Mouse (Mus musculus) intestine, embryonic 14.5 days (tissue): ENCODE results near the gene Lat2. TPM values are rescaled to one million over a fixed set of nuclear protein-coding genes. Genes with fewer than 3 reads are reported as not detected.
A peak's percentile ranks its signal among the peaks of the same experiment; 100 is the strongest.

Experiments
- ATAC-seq: fragments of 200-750 bp; cut with Nextera tagmentation; replicated peaks from 2 replicates; pipeline ENCODE4 v1.8.0; 2017; ENCODE audit warnings: low read depth, moderate number of reproducible peaks, moderate TSS enrichment, moderate library complexity; ENCODE audit not compliant: low FRiP score, low TSS enrichment
- DNase-seq: peaks from one replicate; pipeline ENCODE4 v3.0.0-alpha.2; 2018; ENCODE audit warnings: low spot score
- H3K27ac ChIP-seq: fragments of 300-500 bp; sonication (generic); 2 replicates; pipeline ENCODE4 v1.5.1; 2014; ENCODE audit warnings: low read depth, mild to moderate bottlenecking, control low read depth
- H3K27me3 ChIP-seq: fragments of 300-500 bp; sonication (generic); replicated peaks from 2 replicates; pipeline ENCODE4 v1.6.1; 2014; ENCODE audit warnings: low read length, control low read depth; ENCODE audit not compliant: control insufficient read depth, insufficient read depth
- H3K36me3 ChIP-seq: fragments of 300-500 bp; sonication (generic); 2 replicates; pipeline ENCODE4 v1.6.1; 2014; ENCODE audit warnings: low read length, control low read depth; ENCODE audit not compliant: control insufficient read depth, insufficient read depth
- H3K4me1 ChIP-seq: fragments of 300-500 bp; sonication (generic); replicated peaks from 2 replicates; pipeline ENCODE4 v1.6.1; 2014; ENCODE audit warnings: low read length, control low read depth, mixed read lengths; ENCODE audit not compliant: control insufficient read depth, insufficient read depth
- H3K4me2 ChIP-seq: fragments of 300-500 bp; sonication (generic); 2 replicates; pipeline ENCODE4 v1.6.1; 2014; ENCODE audit warnings: low read length
- H3K4me3 ChIP-seq: fragments of 300-500 bp; sonication (generic); 2 replicates; pipeline ENCODE4 v1.5.1; 2014; ENCODE audit warnings: low read depth, low read length, control low read depth, mixed read lengths
- H3K9ac ChIP-seq: fragments of 300-500 bp; sonication (generic); 2 replicates; pipeline ENCODE4 v1.6.1; 2014; ENCODE audit warnings: mild to moderate bottlenecking, low read length
- H3K9me3 ChIP-seq: fragments of 300-500 bp; sonication (generic); 2 replicates; pipeline ENCODE4 v1.6.1; 2016; ENCODE audit warnings: low read length, control low read depth; ENCODE audit not compliant: control insufficient read depth
- WGBS: fragments of 180-500 bp; shearing (Covaris S2); extraction: QIAGEN DNeasy Blood & Tissue Kit; methylation state at CpG from one replicate; pipeline ENCODE4 v1.1.7; 2014; 5-methylcytosine and 5-hydroxymethylcytosine counted together
- polyA plus RNA-seq: library from polyadenylated mRNA; unstranded; fragments of >200 nt; fragmentation: Nextera tagmentation; extraction: Ambion mirVana; gene quantifications from 2 replicates; pipeline ENCODE4 v1.2.1, GENCODE M21; 2014

Lat2 gene
- polyA plus RNA-seq, 1 experiment from 2014 or later: 2.3 TPM

GRCm38 (mm10) chr5:134560071-134560449, 54.8 kb downstream of the Lat2 start, which contains the start of gene Syna:
Syna (minus strand) TSS chr5:134560171.
- ATAC-seq (no peak), DNase-seq (no peak)
- Histone ChIP-seq H3K4me1 (peaks cover 6% of the 10 kb centered on the region), H3K4me2 (no peak within 1 kb of the TSS), H3K9me3 (no peaks in the 10 kb centered on the region), H3K4me3 (no peak within 1 kb of the TSS), H3K27me3 (no peaks in the 10 kb centered on the region), H3K9ac (no peak within 1 kb of the TSS), H3K36me3 (no peaks in the 10 kb centered on the region), H3K27ac (no peak within 1 kb of the TSS)
- 90% methylated on average over 7 of the region's 7 CpGs for WGBS

GRCm38 (mm10) chr5:134555463-134556164, 59.2 kb downstream of the Lat2 start:
- Histone ChIP-seq H3K27me3 (no peaks in the 10 kb centered on the region), H3K9ac (no peak overlapping the region), H3K4me1 (peaks cover 23% of the 10 kb centered on the region), H3K4me2 (peak overlapping the region; percentile 30; the same call in 1 of the 2 replicates), H3K4me3 (no peak overlapping the region), H3K36me3 (no peaks in the 10 kb centered on the region), H3K9me3 (no peaks in the 10 kb centered on the region), H3K27ac (peak overlapping the region; percentile 57; the same call in 1 of the 2 replicates)
- WGBS: 9% methylated on average over 20 of the region's 20 CpGs
- ATAC-seq (0 out of 2 replicates have a peak, but pooled peaks have one; percentile 6), DNase-seq (peak; percentile 84)

GRCm38 (mm10) chr5:134553951-134554546, 60.8 kb downstream of the Lat2 start:
- no peak for DNase-seq
- no peak overlapping the region for H3K27ac ChIP-seq
- H3K4me2 ChIP-seq: no peak overlapping the region
- ATAC-seq: no peak
- H3K9me3 ChIP-seq: no peaks in the 10 kb centered on the region
- 83% methylated on average over 5 of the region's 5 CpGs for WGBS
- peaks cover 29% of the 10 kb centered on the region for H3K4me1 ChIP-seq
- H3K9ac ChIP-seq: no peak overlapping the region
- no peaks in the 10 kb centered on the region for H3K27me3 ChIP-seq
- no peak overlapping the region for H3K4me3 ChIP-seq
- no peaks in the 10 kb centered on the region for H3K36me3 ChIP-seq

- peak; percentile 83 for ATAC-seq
- Histone ChIP-seq H3K9me3 (no peaks in the 10 kb centered on the region), H3K27me3 (no peaks in the 10 kb centered on the region), H3K4me3 (peak within 1 kb of the TSS; percentile 80), H3K4me2 (peak within 1 kb of the TSS; percentile 92), H3K4me1 (peaks cover 34% of the 10 kb centered on the region), H3K27ac (peak within 1 kb of the TSS; percentile 93), H3K36me3 (no peaks in the 10 kb centered on the region), H3K9ac (peak within 1 kb of the TSS; percentile 86)
- DNase-seq: peak; percentile 98
- 1% methylated on average over 54 of the region's 61 CpGs for WGBS
These were observed 62.5 kb downstream of the Lat2 start, which contains the start of gene Clip2 for GRCm38 (mm10) chr5:134552110-134552972. Clip2 (minus strand) TSS chr5:134552434.

GRCm38 (mm10) chr5:134551233-134552109, 63.4 kb downstream of the Lat2 start:
- Histone ChIP-seq H3K9ac (peak overlapping the region; percentile 86), H3K4me2 (peak overlapping the region; percentile 92), H3K36me3 (no peaks in the 10 kb centered on the region), H3K9me3 (no peaks in the 10 kb centered on the region), H3K27ac (peak overlapping the region; percentile 93), H3K27me3 (no peaks in the 10 kb centered on the region), H3K4me3 (peak overlapping the region; percentile 80), H3K4me1 (peaks cover 34% of the 10 kb centered on the region)
- DNase-seq: peak; percentile 72
- ATAC-seq: no peak; the same call in 1 of the 2 replicates
- 1% methylated on average over 52 of the region's 52 CpGs for WGBS

GRCm38 (mm10) chr5:134550836-134551232, 64.0 kb downstream of the Lat2 start:
- Histone ChIP-seq H3K4me1 (peaks cover 34% of the 10 kb centered on the region), H3K4me2 (peak overlapping the region; percentile 92), H3K36me3 (no peaks in the 10 kb centered on the region), H3K4me3 (peak overlapping the region; percentile 80), H3K9me3 (no peaks in the 10 kb centered on the region), H3K27me3 (no peaks in the 10 kb centered on the region), H3K27ac (peak overlapping the region; percentile 93; the same call in 1 of the 2 replicates), H3K9ac (peak overlapping the region; percentile 86)
- ATAC-seq (0 out of 2 replicates have a peak, but pooled peaks have one; percentile 26), DNase-seq (no peak)
- WGBS: 11% methylated on average over 6 of the region's 6 CpGs
